In the genomic region with DNA sequence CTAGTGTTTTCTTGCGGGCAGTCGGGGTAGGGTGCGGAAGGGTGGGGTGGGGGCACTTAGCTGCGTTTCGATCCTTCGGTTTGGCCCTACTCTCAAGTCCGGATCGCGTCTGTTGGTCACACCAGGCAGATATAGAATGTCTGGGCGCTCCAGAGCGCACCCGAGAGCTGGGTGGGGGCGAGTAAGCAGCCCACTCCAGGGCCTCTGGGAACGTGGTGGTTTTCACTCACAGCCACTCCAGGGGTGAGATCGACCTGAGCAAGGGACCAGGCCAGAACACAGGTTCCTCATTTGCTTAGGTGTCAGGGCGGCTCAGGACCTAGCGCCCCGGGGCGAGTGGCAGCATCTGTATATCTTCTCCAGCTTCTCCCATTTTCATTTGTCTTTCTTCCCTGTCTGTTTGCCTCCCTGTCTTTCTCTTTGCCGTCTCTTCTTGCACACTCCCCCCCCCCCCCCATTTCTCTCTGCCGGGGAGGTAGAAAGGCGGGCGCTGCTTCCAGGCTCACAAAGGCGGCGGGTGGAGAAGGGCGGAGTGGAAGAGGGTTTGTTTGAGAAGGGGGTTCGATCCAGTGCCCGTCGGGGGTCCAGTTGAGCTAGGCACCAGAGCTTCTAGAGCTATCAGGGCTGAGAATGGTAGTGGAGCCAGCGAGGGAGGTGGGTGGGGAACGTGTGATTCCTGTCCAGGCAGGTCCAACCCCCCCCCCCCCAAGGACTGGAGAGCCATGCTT, we compare ENCODE assay signal across 8 mouse cellular contexts. TPM values are rescaled to one million over a fixed set of nuclear protein-coding genes. Genes with fewer than 3 reads are reported as not detected.
A peak's percentile ranks its signal among the peaks of the same experiment; 100 is the strongest.
DNase-seq lines count a peak whose midpoint lies in the region; ATAC-seq and TF ChIP-seq lines count a peak whose summit lies in the region.

No protein-coding gene starts in this region.

- peak overlapping the region; percentile 60 for H3K9ac ChIP-seq in MEL (ENCODE audit: control insufficient read depth, low read depth, low read length, poor library complexity, severe bottlenecking)

- no peak for ATAC-seq in CD4-positive, CD25-positive, alpha-beta regulatory T cell, adult 4 months
- ATAC-seq in frontal cortex, adult (ENCODE audit: low TSS enrichment): no peak

- no peaks in the 10 kb centered on the region for H3K36me3 ChIP-seq in MEL (ENCODE audit: control insufficient read depth in 1 of 2, insufficient read depth in 2 of 2, low read length in 2 of 2)

- peak overlapping the region; percentile 69 to 86 for H3K4me3 ChIP-seq in MEL (ENCODE audit: control insufficient read depth in 1 of 2, insufficient read depth in 1 of 2, low read depth in 2 of 2, low read length in 2 of 2)

- peak; percentile 6 for DNase-seq in CD4-positive, CD25-positive, alpha-beta regulatory T cell, adult 2 months (ENCODE audit: low read depth, low spot score)
- peak; percentile 49 for DNase-seq in MEL (ENCODE audit: low read depth, low spot score)
- DNase-seq in heart, postnatal 10 days: peak; percentile 31 to 32
- peak; percentile 14 for DNase-seq in lung, postnatal 36 days
- DNase-seq in urinary bladder, adult 18-20 months (ENCODE audit: low spot score in 2 of 2): no peak
- DNase-seq in thymus, postnatal 14 days: no peak

- no peaks in the 10 kb centered on the region for H3K9me3 ChIP-seq in MEL (replicated peaks; ENCODE audit: insufficient read depth, low read length)

- TF ChIP-seq POLR2A in MEL (IDR thresholded peaks at IDR 0.05; ENCODE audit: control insufficient read depth in 1 of 2, insufficient read depth in 1 of 2, low read depth in 1 of 2, low read length in 2 of 2, poor library complexity in 1 of 2): no peak

- H3K27me3 ChIP-seq in MEL (ENCODE audit: control insufficient read depth in 1 of 2, insufficient read depth in 2 of 2, low read length in 2 of 2): no peaks in the 10 kb centered on the region

- no peak for TF ChIP-seq RAD21 in MEL (IDR thresholded peaks at IDR 0.05; ENCODE audit: low read depth, low read length)

- intact Hi-C loops in heart, postnatal 10 days (cut with DNase I): loop anchor here (2.0 to 10.0 kb wide), 3 partner anchors 79 to 297 kb away; no protein-coding TSS in a partner anchor

- no peak for TF ChIP-seq EP300 in MEL (IDR thresholded peaks at IDR 0.05; ENCODE audit: low read depth in 1 of 2, low read length in 2 of 2)

- H3K79me2 ChIP-seq in MEL (ENCODE audit: control insufficient read depth, insufficient read depth, low read length, poor library complexity): peaks cover 4% of the 10 kb centered on the region; the same call in 1 of the 2 replicates

- no peak overlapping the region for H3K27ac ChIP-seq in MEL (ENCODE audit: control insufficient read depth, low read depth, low read length)

- no peak for TF ChIP-seq CTCF in MEL (IDR thresholded peaks at IDR 0.05 in 2 of 3, conservative IDR thresholded peaks at IDR 0.05 in 1 of 3; ENCODE audit: control insufficient read depth in 1 of 3, insufficient read depth in 1 of 3, low read depth in 2 of 3, low read length in 3 of 3, poor library complexity in 1 of 3, severe bottlenecking in 1 of 3)

- H3K4me1 ChIP-seq in MEL (ENCODE audit: control insufficient read depth in 1 of 2, insufficient read depth in 2 of 2, low read length in 2 of 2): peaks cover 0 to 6% of the 10 kb centered on the region in 2 experiments; a peak in 1 of 4 replicates

TF ChIP-seq in MEL, 35 proteins besides CTCF, POLR2A, EP300 and RAD21:
- TF ChIP-seq USF2 (IDR thresholded peaks at IDR 0.05; ENCODE audit: borderline replicate concordance in 1 of 2, insufficient read depth in 1 of 2, low read depth in 1 of 2, low read length in 2 of 2): no peak
- TF ChIP-seq MXI1 (IDR thresholded peaks at IDR 0.05; ENCODE audit: low read depth, low read length): no peak
TF ChIP-seq in MEL: peak in this region for 0.

RNA-seq across cellular contexts. Expression of gene Efnb1, which starts 1.4 kb away (rescaled TPM):
- polyA plus RNA-seq in CD4-positive, CD25-positive, alpha-beta regulatory T cell, adult 4 months (2017; shearing (Covaris generic)): under 1 TPM; 0.18 to 0.32 TPM
- total RNA-seq in MEL (2012; rRNA removed): 6.0 and 8.3 TPM in 2 replicates
- 1 to 10 TPM in 1 of 2 experiments, not detected in 1; 8.2 TPM for polyA plus RNA-seq in MEL (2012; ENCODE audit: insufficient read depth in 1 of 2, insufficient read length in 2 of 2, low read depth in 1 of 2, low replicate concordance in 2 of 2, missing spikeins in 1 of 2)
- 10 to 100 TPM; 29.9 to 33.3 TPM for total RNA-seq in heart, postnatal 10 days (2021)

Comparison
In these comparisons a context has a peak if more than half of its experiments do, and no peak if none do; other contexts are left out.
1. DNase-seq: peak in CD4-positive, CD25-positive, alpha-beta regulatory T cell, adult 2 months (single experiment), MEL (single experiment), heart, postnatal 10 days (2 of 2) and lung, postnatal 36 days (single experiment); none in urinary bladder, adult 18-20 months (0 of 2) and thymus, postnatal 14 days (single experiment).